In genomic region chr5:53394560-53394959, GRCm38 (mm10) we compare ENCODE assay signal across 26 mouse cellular contexts.
"Had no signal": no experiment of that assay in that cellular context is flagged by ENCODE, and none has a peak within 500 bp of the region (broad histone marks: within the 10 kb centered on the region; RNA-seq: fewer than 3 reads in every experiment).

No protein-coding gene starts in this region.

- H3K4me1 ChIP-seq: heart, embryonic 13.5 days; heart, embryonic 15.5 days; hindbrain, embryonic 12.5 days; intestine, embryonic 15.5 days; kidney, embryonic 15.5 days; limb, embryonic 13.5 days; liver, embryonic 12.5 days had no signal

- H3K9me3 ChIP-seq: heart, embryonic 13.5 days; heart, embryonic 15.5 days; hindbrain, embryonic 12.5 days; intestine, embryonic 15.5 days; kidney, embryonic 15.5 days; limb, embryonic 13.5 days; limb, embryonic 15.5 days; liver, embryonic 12.5 days had no signal

- H3K27ac ChIP-seq: heart, adult 2 months; heart, embryonic 13.5 days; heart, embryonic 15.5 days; hindbrain, embryonic 12.5 days; hindbrain, embryonic 14.5 days; intestine, embryonic 15.5 days; kidney, embryonic 15.5 days; kidney, postnatal 0 days; limb, embryonic 13.5 days; limb, embryonic 15.5 days; liver, embryonic 12.5 days had no signal

- H3K36me3 ChIP-seq: heart, embryonic 13.5 days; heart, embryonic 15.5 days; hindbrain, embryonic 12.5 days; intestine, embryonic 15.5 days; kidney, embryonic 15.5 days; limb, embryonic 13.5 days; limb, embryonic 15.5 days; liver, embryonic 12.5 days had no signal

- H3K27me3 ChIP-seq: heart, embryonic 15.5 days; hindbrain, embryonic 12.5 days; intestine, embryonic 15.5 days; kidney, embryonic 15.5 days; limb, embryonic 13.5 days; limb, embryonic 15.5 days; liver, embryonic 12.5 days had no signal

- H3K4me2 ChIP-seq: heart, embryonic 11.5 days; heart, embryonic 13.5 days; heart, embryonic 15.5 days; hindbrain, embryonic 12.5 days; hindbrain, embryonic 14.5 days; intestine, embryonic 15.5 days; kidney, embryonic 15.5 days; limb, embryonic 13.5 days; limb, embryonic 15.5 days; liver, embryonic 12.5 days had no signal

- H3K4me3 ChIP-seq: heart, adult 2 months; heart, embryonic 13.5 days; heart, embryonic 15.5 days; hindbrain, embryonic 12.5 days; intestine, embryonic 15.5 days; kidney, embryonic 15.5 days; limb, embryonic 13.5 days; limb, embryonic 15.5 days; liver, embryonic 12.5 days had no signal

- H3K9ac ChIP-seq: heart, embryonic 13.5 days; heart, embryonic 15.5 days; hindbrain, embryonic 12.5 days; hindbrain, embryonic 14.5 days; intestine, embryonic 15.5 days; kidney, embryonic 15.5 days; limb, embryonic 13.5 days; limb, embryonic 15.5 days; liver, embryonic 12.5 days had no signal

- DNase-seq: gastrocnemius, postnatal 14 days; gastrocnemius, postnatal 36 days; heart, adult 11 months; heart, adult 2 months; heart, postnatal 14 days; heart, postnatal 36 days; kidney, adult 2 months; kidney, adult 9 months; kidney, postnatal 14 days; kidney, postnatal 36 days; layer of hippocampus, adult 9-11 months; layer of hippocampus, postnatal 36 days; left cerebral cortex, postnatal 4 days had no signal

- ATAC-seq: hindbrain, embryonic 16.5 days; intestine, embryonic 15.5 days; intestine, postnatal 0 days; liver, embryonic 12.5 days had no signal
